Mouse (Mus musculus): ENCODE results near the gene Ubxn6.

DNA sequence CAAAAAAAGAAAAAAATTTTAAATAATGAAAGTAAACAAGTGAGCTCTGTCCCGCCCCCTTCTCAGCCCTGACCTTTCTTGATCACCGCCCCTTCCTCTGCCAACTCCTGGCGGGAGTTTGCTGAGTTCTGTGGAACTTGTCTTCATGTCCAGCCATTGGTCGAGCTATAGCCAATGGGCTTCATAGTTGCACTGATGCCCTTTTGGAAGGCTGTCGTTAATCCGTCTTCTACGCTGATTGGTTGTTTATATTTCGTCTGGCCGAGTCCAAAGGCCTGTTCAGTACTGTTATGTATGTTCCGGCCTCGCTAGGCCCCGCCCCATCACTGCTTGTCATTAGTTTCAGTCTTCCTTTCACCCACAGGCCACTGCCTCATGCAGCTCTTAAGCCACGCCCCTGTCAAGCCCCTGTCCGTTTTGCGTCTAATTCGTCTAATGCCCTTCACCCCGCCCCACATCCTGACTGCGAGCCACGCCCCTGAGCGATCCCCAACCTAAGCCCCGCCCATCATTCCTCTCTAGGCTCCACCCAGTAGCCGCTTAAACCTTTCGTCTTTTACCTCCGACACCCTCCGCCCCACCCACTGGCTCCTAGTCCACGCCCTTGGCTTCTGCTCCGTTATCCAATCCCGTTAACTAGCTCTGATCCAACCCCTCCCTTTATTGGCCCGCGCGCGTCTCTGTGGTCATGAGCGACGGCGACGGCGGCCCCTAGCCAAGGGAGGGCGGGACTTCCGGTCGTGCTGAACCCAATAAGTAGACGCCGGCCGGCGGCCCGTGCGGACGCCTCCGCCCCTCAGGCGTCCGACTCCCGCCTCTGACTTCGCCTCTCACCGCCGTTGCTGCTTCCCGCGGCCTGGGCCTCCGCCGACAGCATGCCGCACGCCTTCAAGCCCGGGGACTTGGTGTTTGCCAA is 4.3 kb upstream of the Ubxn6 start, which contains the start of gene Hdgfl2:
- no peak for TF ChIP-seq CTCF (IDR thresholded peaks at IDR 0.05; ENCODE audit: extremely low read depth, insufficient read depth, insufficient read length, insufficient replicate concordance)
- TF ChIP-seq POLR2A (IDR thresholded peaks at IDR 0.05; ENCODE audit: low read depth, low read length), result peak; percentile 76
